Mouse (Mus musculus): Measurements from ENCODE around the gene Spdye4b.

DNA sequence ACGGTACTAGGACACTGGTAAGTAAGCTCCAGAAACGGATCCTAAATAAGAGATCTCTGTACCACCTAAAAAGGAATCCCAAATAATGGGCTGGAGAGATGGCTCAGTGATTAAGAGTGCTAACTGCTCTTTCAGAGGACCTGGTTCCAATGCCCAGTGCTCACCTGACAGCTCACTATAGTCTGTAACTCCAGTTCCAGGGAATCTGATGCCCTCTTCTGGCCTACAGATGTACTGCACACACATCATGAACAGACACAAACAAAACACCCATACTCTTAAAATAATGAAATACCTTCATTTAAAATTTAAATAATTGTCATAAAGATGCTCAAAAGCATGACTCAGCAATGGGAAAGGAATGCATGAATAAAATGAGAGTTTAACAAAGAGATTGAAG, 31.3 kb upstream of the Spdye4b start:
- no peak for TF ChIP-seq CTCF (IDR thresholded peaks at IDR 0.05)
- no peak for TF ChIP-seq EP300 (IDR thresholded peaks at IDR 0.05)

Data from lung, postnatal 0 days (tissue).